Mouse (Mus musculus) heart, embryonic 16.5 days (tissue): Measurements from ENCODE around the gene Sdad1. TPM values are rescaled to one million over a fixed set of nuclear protein-coding genes. Genes with fewer than 3 reads are reported as not detected.
"Not testable (repeated sequence)": the region's sequence is repeated elsewhere in the genome, so short reads cannot be mapped to it uniquely, and the experiment has no call there.

Experiments
- ATAC-seq: fragments of 200-750 bp; cut with Nextera tagmentation; replicated peaks from 2 replicates; pipeline ENCODE4 v1.8.0; 2017; ENCODE audit warnings: moderate number of reproducible peaks; ENCODE audit not compliant: insufficient read depth, low FRiP score; ENCODE audit errors: extremely low read depth
- H3K27ac ChIP-seq: fragments of 300-500 bp; sonication (generic); 2 replicates; pipeline ENCODE4 v1.5.1; 2014; ENCODE audit warnings: mild to moderate bottlenecking, low read length, control low read depth, moderate library complexity
- H3K27me3 ChIP-seq: fragments of 300-500 bp; sonication (generic); 2 replicates; pipeline ENCODE4 v1.6.1; 2014; ENCODE audit warnings: low read length, mixed read lengths; ENCODE audit not compliant: control insufficient read depth, insufficient read depth
- H3K36me3 ChIP-seq: fragments of 300-500 bp; sonication (generic); 2 replicates; pipeline ENCODE4 v1.6.1; 2014; ENCODE audit not compliant: control insufficient read depth, insufficient read depth
- H3K4me1 ChIP-seq: fragments of 300-500 bp; sonication (generic); 2 replicates; pipeline ENCODE4 v1.6.1; 2014; ENCODE audit warnings: low read length, mixed read lengths; ENCODE audit not compliant: control insufficient read depth, insufficient read depth
- H3K4me2 ChIP-seq: fragments of 300-500 bp; sonication (generic); 2 replicates; pipeline ENCODE4 v1.6.1; 2014; ENCODE audit warnings: low read depth, mild to moderate bottlenecking, control low read depth, low read length
- H3K4me3 ChIP-seq: fragments of 300-500 bp; sonication (generic); 2 replicates; pipeline ENCODE4 v1.5.1; 2014; ENCODE audit warnings: mild to moderate bottlenecking, control low read depth, low read length
- H3K9ac ChIP-seq: fragments of 300-500 bp; sonication (generic); 2 replicates; pipeline ENCODE4 v1.6.1; 2014; ENCODE audit warnings: low read length, control low read depth
- H3K9me3 ChIP-seq: fragments of 300-500 bp; sonication (generic); replicated peaks from 2 replicates; pipeline ENCODE4 v1.6.1; 2016; ENCODE audit warnings: low read length; ENCODE audit not compliant: control insufficient read depth
- WGBS: fragments of 180-500 bp; shearing (Covaris S2); extraction: QIAGEN DNeasy Blood & Tissue Kit; methylation state at CpG from one replicate; pipeline ENCODE4 v1.1.7; 2014; 5-methylcytosine and 5-hydroxymethylcytosine counted together
- polyA plus RNA-seq: library from polyadenylated mRNA; unstranded; fragments of >200 nt; fragmentation: Nextera tagmentation; extraction: Ambion mirVana; gene quantifications from 2 replicates; pipeline ENCODE4 v1.2.1, GENCODE M21; 2015

The Sdad1 gene
- 22.0 and 22.2 TPM in 2 replicates for polyA plus RNA-seq

- Histone ChIP-seq H3K4me3 (peak within 1 kb of the TSS; percentile 72), H3K27ac (peak within 1 kb of the TSS; percentile 66), H3K36me3 (peaks cover 8% of the 10 kb centered on the region), H3K9ac (peak within 1 kb of the TSS; percentile 80), H3K4me2 (peak within 1 kb of the TSS; percentile 89), H3K4me1 (peaks cover 11% of the 10 kb centered on the region), H3K9me3 (no peaks in the 10 kb centered on the region), H3K27me3 (no peaks in the 10 kb centered on the region)
- 2% methylated on average over 41 of the region's 41 CpGs for WGBS
- ATAC-seq = peak; percentile 91
Observed at GRCm38 (mm10) chr5:92309681-92310511, at the start of gene Sdad1. Gene Sdad1, minus strand, starts transcription at chr5:92310479.

- 62% methylated on average over 11 of the region's 11 CpGs for WGBS
- Histone ChIP-seq H3K4me1 (peaks cover 1% of the 10 kb centered on the region; the same call in 1 of the 2 replicates), H3K4me3 (no peak overlapping the region), H3K9me3 (no peaks in the 10 kb centered on the region), H3K4me2 (no peak overlapping the region), H3K27ac (no peak overlapping the region), H3K27me3 (no peaks in the 10 kb centered on the region), H3K36me3 (no peaks in the 10 kb centered on the region), H3K9ac (no peak overlapping the region)
- peak; percentile 58; the same call in 1 of the 2 replicates for ATAC-seq
Observed at GRCm38 (mm10) chr5:92358767-92359455, 48.6 kb upstream of the Sdad1 start.

DNA sequence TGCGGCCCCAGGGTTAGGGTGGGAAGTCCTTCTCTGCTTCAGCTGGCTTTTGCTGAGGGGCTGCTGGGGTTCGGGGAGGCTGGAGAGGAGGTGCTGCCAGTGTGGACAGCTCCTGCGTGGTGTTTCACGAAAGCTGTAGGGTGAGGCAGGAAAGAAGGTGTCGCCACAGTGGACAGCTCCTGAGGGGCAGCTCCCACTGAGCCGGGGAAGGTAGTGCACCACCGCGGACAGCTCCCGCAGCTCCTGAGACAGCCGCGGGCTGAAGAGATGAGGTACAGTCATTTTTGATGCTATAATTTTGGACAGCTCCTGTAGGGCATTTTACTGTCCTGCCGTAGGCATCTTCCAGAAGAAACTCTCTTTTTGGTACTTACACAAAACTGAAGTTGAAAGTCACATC, 47.8 kb upstream of the Sdad1 start:
- H3K27me3 ChIP-seq = no peaks in the 10 kb centered on the region
- 12% methylated on average over 12 of the region's 12 CpGs for WGBS
- no peaks in the 10 kb centered on the region for H3K9me3 ChIP-seq
- H3K4me3 ChIP-seq = no peak overlapping the region
- no peaks in the 10 kb centered on the region for H3K36me3 ChIP-seq
- peaks cover 6% of the 10 kb centered on the region for H3K4me1 ChIP-seq
- H3K4me2 ChIP-seq = no peak overlapping the region
- ATAC-seq = 0 out of 2 replicates have a peak, but pooled peaks have one; percentile 57
- H3K9ac ChIP-seq = no peak overlapping the region
- no peak overlapping the region for H3K27ac ChIP-seq

- H3K4me1 ChIP-seq = peaks cover 12% of the 10 kb centered on the region
- H3K4me3 ChIP-seq = peak overlapping the region; percentile 59
- H3K9ac ChIP-seq = peak overlapping the region; percentile 72
- no peaks in the 10 kb centered on the region for H3K27me3 ChIP-seq
- H3K27ac ChIP-seq = peak overlapping the region; percentile 76
- H3K4me2 ChIP-seq = peak overlapping the region; percentile 58
- no peaks in the 10 kb centered on the region for H3K36me3 ChIP-seq
- no peaks in the 10 kb centered on the region for H3K9me3 ChIP-seq
- 22% methylated on average over 11 of the region's 11 CpGs for WGBS
- ATAC-seq = peak; percentile 64
Observed at GRCm38 (mm10) chr5:92353517-92353916, 43.2 kb upstream of the Sdad1 start.

GRCm38 (mm10) chr5:92352716-92353115, 42.4 kb upstream of the Sdad1 start:
- peak; percentile 8; the same call in 1 of the 2 replicates for ATAC-seq
- Histone ChIP-seq H3K4me2 (peak overlapping the region; percentile 58), H3K4me1 (peaks cover 16% of the 10 kb centered on the region), H3K4me3 (peak overlapping the region; percentile 59), H3K27ac (peak overlapping the region; percentile 76), H3K9ac (peak overlapping the region; percentile 72)
- H3K36me3 ChIP-seq, H3K9me3 ChIP-seq, H3K27me3 ChIP-seq: not testable (repeated sequence)
- 28% methylated on average over 4 of the region's 4 CpGs for WGBS

GRCm38 (mm10) chr5:92349731-92350130, 39.5 kb upstream of the Sdad1 start:
- 76% methylated on average over 7 of the region's 7 CpGs for WGBS

GRCm38 (mm10) chr5:92348794-92349413, 38.6 kb upstream of the Sdad1 start, which contains the start of gene Cxcl10:
Gene Cxcl10, minus strand, starts transcription at chr5:92348889.
- Histone ChIP-seq H3K9ac (no peak within 1 kb of the TSS), H3K4me2 (peak within 1 kb of the TSS; percentile 66), H3K4me3 (peak within 1 kb of the TSS; percentile 43), H3K27ac (no peak within 1 kb of the TSS), H3K36me3 (no peaks in the 10 kb centered on the region), H3K4me1 (peaks cover 15% of the 10 kb centered on the region), H3K9me3 (no peaks in the 10 kb centered on the region), H3K27me3 (no peaks in the 10 kb centered on the region)
- 14% methylated on average over 14 of the region's 14 CpGs for WGBS
- ATAC-seq = peak; percentile 73

More at GRCm38 (mm10) chr5:92349731-92350130, 39.5 kb upstream of the Sdad1 start:
- H3K4me3 ChIP-seq = no peak overlapping the region
- H3K27ac ChIP-seq = no peak overlapping the region
- no peaks in the 10 kb centered on the region for H3K9me3 ChIP-seq
- H3K4me1 ChIP-seq = peaks cover 16% of the 10 kb centered on the region
- no peaks in the 10 kb centered on the region for H3K27me3 ChIP-seq
- H3K36me3 ChIP-seq = no peaks in the 10 kb centered on the region
- H3K4me2 ChIP-seq = no peak overlapping the region
- no peak overlapping the region for H3K9ac ChIP-seq
- ATAC-seq = no peak

DNA sequence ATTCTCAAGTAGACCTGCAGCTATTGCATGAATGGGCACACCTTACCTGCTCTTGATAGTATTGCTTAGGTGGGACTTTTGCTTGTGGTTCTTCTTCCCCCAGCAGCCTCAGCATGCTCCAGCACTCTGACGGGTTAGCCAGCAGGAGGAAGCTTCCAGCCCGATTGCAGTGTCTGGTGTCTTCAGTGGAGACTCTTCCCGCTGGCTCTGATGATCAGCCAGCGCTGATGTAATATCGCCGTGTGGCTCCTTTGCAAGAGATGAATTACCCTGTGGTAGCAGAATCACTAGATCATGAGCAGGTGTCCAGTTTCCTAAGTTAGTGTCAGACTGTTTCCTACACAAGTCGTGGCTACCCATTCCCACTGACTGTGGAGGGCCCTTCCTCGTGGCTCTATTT, 34.7 kb upstream of the Sdad1 start:
- Histone ChIP-seq H3K9me3 (no peaks in the 10 kb centered on the region), H3K9ac (no peak overlapping the region), H3K27me3 (no peaks in the 10 kb centered on the region), H3K27ac (no peak overlapping the region), H3K4me1 (peaks cover 6% of the 10 kb centered on the region; the same call in 1 of the 2 replicates), H3K4me3 (no peak overlapping the region), H3K4me2 (no peak overlapping the region), H3K36me3 (no peaks in the 10 kb centered on the region)
- ATAC-seq = no peak
- WGBS = 81% methylated on average over 8 of the region's 8 CpGs
